In the genomic region with DNA sequence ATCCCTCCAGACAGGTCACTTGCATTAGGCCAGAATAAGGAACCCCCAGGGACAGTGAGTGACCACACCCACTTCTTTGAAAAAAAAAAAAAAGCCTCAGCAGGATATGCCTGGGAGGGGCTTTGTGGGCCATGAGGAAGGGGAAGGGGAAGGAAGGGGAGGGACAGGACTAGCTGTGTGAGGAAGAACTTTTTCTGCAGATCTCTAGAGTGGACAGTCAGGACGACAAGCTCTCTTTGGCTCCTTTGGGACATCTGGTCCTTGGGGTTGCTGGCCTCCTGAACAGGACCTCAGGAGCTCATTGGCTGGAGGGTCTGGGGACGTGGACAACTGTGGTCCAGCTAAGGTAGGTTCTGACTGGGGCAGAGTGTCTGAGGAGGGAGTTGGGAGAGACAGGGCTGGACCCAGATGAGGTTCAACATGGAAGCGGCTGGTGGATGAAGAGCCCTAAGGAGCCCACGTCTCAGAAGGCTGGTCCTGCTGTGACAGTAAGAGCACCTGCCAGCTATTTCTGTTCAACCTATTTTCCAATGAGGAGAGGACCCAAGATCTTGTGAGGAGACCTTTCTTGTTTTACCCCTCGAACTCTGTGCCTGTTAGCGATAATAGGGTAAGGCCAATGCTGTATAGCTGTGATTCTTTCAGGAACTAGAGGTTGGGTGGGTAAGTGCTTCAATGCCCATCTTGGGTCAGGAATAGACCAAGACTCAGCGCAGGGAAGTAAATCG, we compare ENCODE assay signal across 8 mouse cellular contexts. TPM values are rescaled to one million over a fixed set of nuclear protein-coding genes. Genes with fewer than 3 reads are reported as not detected.
A peak's percentile ranks its signal among the peaks of the same experiment; 100 is the strongest.
DNase-seq lines count a peak whose midpoint lies in the region; ATAC-seq and TF ChIP-seq lines count a peak whose summit lies in the region.

A gene (plus strand): TSS at position 118 of the 728 bp plus-strand sequence.

- H3K27ac ChIP-seq in brown adipose tissue, adult 24 weeks (replicated peaks; ENCODE audit: low read depth, low read length) = peak within 1 kb of the TSS; percentile 80
- no peak within 1 kb of the TSS for H3K27ac ChIP-seq in intestine, embryonic 16.5 days (ENCODE audit: low read length)
- no peak within 1 kb of the TSS for H3K27ac ChIP-seq in lung, embryonic 14.5 days (ENCODE audit: low read depth)

- peaks cover 10% of the 10 kb centered on the region; the same call in 1 of the 2 replicates for H3K4me1 ChIP-seq in brown adipose tissue, adult 24 weeks (ENCODE audit: control insufficient read depth, insufficient read depth, insufficient read length, low read length)
- H3K4me1 ChIP-seq in intestine, embryonic 16.5 days (ENCODE audit: control insufficient read depth, insufficient read depth, low read length) = peaks cover 7% of the 10 kb centered on the region; the same call in 1 of the 2 replicates
- no peaks in the 10 kb centered on the region for H3K4me1 ChIP-seq in lung, embryonic 14.5 days (ENCODE audit: insufficient read depth)

- no peaks in the 10 kb centered on the region for H3K27me3 ChIP-seq in intestine, embryonic 16.5 days (replicated peaks; ENCODE audit: control insufficient read depth, insufficient read depth, low read length)
- no peaks in the 10 kb centered on the region for H3K27me3 ChIP-seq in lung, embryonic 14.5 days (ENCODE audit: insufficient read depth, low read length)

- 84% methylated on average over 8 of the region's 8 CpGs for WGBS in intestine, embryonic 16.5 days
- WGBS in lung, embryonic 14.5 days = 78% methylated on average over 8 of the region's 8 CpGs

- H3K36me3 ChIP-seq in intestine, embryonic 16.5 days (ENCODE audit: control insufficient read depth, insufficient read depth, low read length) = no peaks in the 10 kb centered on the region
- no peaks in the 10 kb centered on the region for H3K36me3 ChIP-seq in lung, embryonic 14.5 days (ENCODE audit: insufficient read depth)

- no peak for TF ChIP-seq CTCF in lung, embryonic 14.5 days (IDR thresholded peaks at IDR 0.05; ENCODE audit: low read depth)

- H3K9ac ChIP-seq in intestine, embryonic 16.5 days (ENCODE audit: low read depth, low read length) = no peak within 1 kb of the TSS
- H3K9ac ChIP-seq in lung, embryonic 14.5 days = no peak within 1 kb of the TSS

- H3K4me2 ChIP-seq in intestine, embryonic 16.5 days (ENCODE audit: low read depth, low read length) = 0 out of 2 replicates have a peak within 1 kb of the TSS, but pooled peaks have one; percentile 19
- H3K4me2 ChIP-seq in lung, embryonic 14.5 days = peak within 1 kb of the TSS; percentile 44

- intact Hi-C loops in left cerebral cortex, postnatal 25 days (cut with DNase I) = no loop called here

- no peak for ATAC-seq in intestine, embryonic 16.5 days
- no peak for ATAC-seq in lung, embryonic 14.5 days (ENCODE audit: insufficient read depth)

- H3K9me3 ChIP-seq in intestine, embryonic 16.5 days (ENCODE audit: control insufficient read depth, low read length) = no peaks in the 10 kb centered on the region
- H3K9me3 ChIP-seq in lung, embryonic 14.5 days (ENCODE audit: low read depth, low read length) = no peaks in the 10 kb centered on the region

- peak; percentile 84 for DNase-seq in 416B (ENCODE audit: low read depth)
- peak; percentile 43 for DNase-seq in lung, embryonic 14.5 days
- no peak for DNase-seq in natural killer cell, adult 2 months (ENCODE audit: low spot score in 2 of 2)
- DNase-seq in layer of hippocampus, postnatal 14 days (ENCODE audit: low spot score in 2 of 2) = no peak
- DNase-seq in frontal cortex, postnatal 36 days (ENCODE audit: low spot score in 2 of 2) = no peak
- no peak for DNase-seq in left cerebral cortex, postnatal 25 days (ENCODE audit: low spot score in 2 of 2)

- peak within 1 kb of the TSS; percentile 73 for H3K4me3 ChIP-seq in brown adipose tissue, adult 24 weeks (ENCODE audit: insufficient read depth, low read depth, low read length)
- H3K4me3 ChIP-seq in intestine, embryonic 16.5 days (ENCODE audit: low read length) = peak within 1 kb of the TSS; percentile 22
- H3K4me3 ChIP-seq in lung, embryonic 14.5 days (ENCODE audit: low read depth, low read length) = peak within 1 kb of the TSS; percentile 11

RNA-seq across cellular contexts. Expression of the gene that starts here (rescaled TPM):
- polyA plus RNA-seq in brown adipose tissue, adult 24 weeks (2012; ENCODE audit: insufficient read depth, insufficient read length, missing spikeins) = 1.7 and 3.3 TPM in 2 replicates
- polyA plus RNA-seq in intestine, embryonic 16.5 days (2015; fragmentation: Nextera tagmentation; extraction: Ambion mirVana) = 2.4 and 2.5 TPM in 2 replicates
- 4.3 and 5.6 TPM in 2 replicates for polyA plus RNA-seq in lung, embryonic 14.5 days (2014; fragmentation: Nextera tagmentation; extraction: Ambion mirVana)
- total RNA-seq in layer of hippocampus, postnatal 14 days (2021) = 1 to 10 TPM; 3.5 to 3.8 TPM
- total RNA-seq in left cerebral cortex, postnatal 25 days (2021) = 1 to 10 TPM; 2.8 to 4.0 TPM

Comparison
In these comparisons a context has a peak if more than half of its experiments do, and no peak if none do; other contexts are left out.
1. DNase-seq: peak in 416B (single experiment) and lung, embryonic 14.5 days (single experiment); none in natural killer cell, adult 2 months (0 of 2), layer of hippocampus, postnatal 14 days (0 of 2), frontal cortex, postnatal 36 days (0 of 2) and left cerebral cortex, postnatal 25 days (0 of 2).
2. H3K4me3 ChIP-seq: peak in every context shown above with its lines; median percentile 73 in brown adipose tissue, adult 24 weeks; 22 in intestine, embryonic 16.5 days; 11 in lung, embryonic 14.5 days.